Mouse (Mus musculus) forebrain, embryonic 14.5 days (tissue): ENCODE results near the gene Ssr1. TPM values are rescaled to one million over a fixed set of nuclear protein-coding genes. Genes with fewer than 3 reads are reported as not detected.

Source experiments
- ATAC-seq: fragments of 200-750 bp; cut with Nextera tagmentation; 2 replicates; pipeline ENCODE4 v1.8.0; 2017; ENCODE audit warnings: mild to moderate bottlenecking, moderate library complexity
- DNase-seq: peaks from one replicate; pipeline ENCODE4 v3.0.0-alpha.2; 2015; ENCODE audit warnings: low spot score
- H3K27ac ChIP-seq: fragments of 300-500 bp; sonication (generic); 2 replicates; pipeline ENCODE4 v1.5.1; 2014; ENCODE audit warnings: low read depth, mild to moderate bottlenecking, control low read depth, low read length, moderate library complexity
- H3K27me3 ChIP-seq: fragments of 300-500 bp; sonication (generic); replicated peaks from 2 replicates; pipeline ENCODE4 v1.6.1; 2014; ENCODE audit warnings: low read length, control low read depth, mixed read lengths; ENCODE audit not compliant: control insufficient read depth, insufficient read depth
- H3K36me3 ChIP-seq: fragments of 300-500 bp; sonication (generic); 2 replicates; pipeline ENCODE4 v1.6.1; 2014; ENCODE audit warnings: low read length, control low read depth; ENCODE audit not compliant: control insufficient read depth, insufficient read depth
- H3K4me1 ChIP-seq: fragments of 300-500 bp; sonication (generic); 2 replicates; pipeline ENCODE4 v1.6.1; 2014; ENCODE audit warnings: antibody characterized with exemption, low read length, control low read depth; ENCODE audit not compliant: control insufficient read depth, insufficient read depth
- H3K4me2 ChIP-seq: fragments of 300-500 bp; sonication (generic); 2 replicates; pipeline ENCODE4 v1.6.1; 2014; ENCODE audit warnings: mild to moderate bottlenecking, control low read depth, low read length
- H3K4me3 ChIP-seq: fragments of 300-500 bp; sonication (generic); 2 replicates; pipeline ENCODE4 v1.5.1; 2014; ENCODE audit warnings: low read depth, low read length, control low read depth
- H3K9ac ChIP-seq: fragments of 300-500 bp; sonication (generic); 2 replicates; pipeline ENCODE4 v1.6.1; 2014; ENCODE audit warnings: mild to moderate bottlenecking, low read length, control low read depth, moderate library complexity
- H3K9me3 ChIP-seq: fragments of 300-500 bp; sonication (generic); replicated peaks from 2 replicates; pipeline ENCODE4 v1.6.1; 2016; ENCODE audit warnings: low read length, control low read depth, mixed read lengths; ENCODE audit not compliant: control insufficient read depth
- WGBS: fragments of 180-500 bp; shearing (Covaris S2); extraction: QIAGEN DNeasy Blood & Tissue Kit; methylation state at CpG from one replicate; pipeline ENCODE4 v1.1.7; 2014; 5-methylcytosine and 5-hydroxymethylcytosine counted together
- polyA plus RNA-seq: library from polyadenylated mRNA; unstranded; fragments of >200 nt; fragmentation: Nextera tagmentation; extraction: Ambion mirVana; gene quantifications from 2 replicates; pipeline ENCODE4 v1.2.1, GENCODE M21; 2014

The Ssr1 gene
- polyA plus RNA-seq, 1 experiment from 2014 or later: 64.9 TPM

DNA sequence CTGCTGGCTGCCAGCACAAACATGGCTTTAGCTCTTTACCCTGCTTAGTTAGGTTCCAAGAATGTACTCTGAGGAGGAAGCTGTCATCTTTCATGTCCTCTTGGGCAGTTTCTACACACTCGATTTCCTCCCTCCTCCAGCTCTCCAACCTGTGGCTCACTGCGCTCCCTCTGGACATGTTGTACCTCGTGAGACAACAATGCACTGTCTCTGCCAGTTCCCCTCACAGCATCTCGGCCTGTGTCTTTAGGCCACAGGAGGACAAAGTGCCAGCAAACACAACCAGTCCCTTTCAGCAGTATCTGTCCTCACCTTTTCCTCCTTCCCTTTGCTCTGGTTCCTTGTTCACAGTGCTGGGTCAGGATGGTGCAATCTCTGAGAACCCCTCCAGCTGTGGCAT is 59.9 kb downstream of the Ssr1 start:
- WGBS: 80% methylated on average over 4 of the region's 4 CpGs
- no peak overlapping the region for H3K4me3 ChIP-seq
- DNase-seq: no peak
- no peak overlapping the region for H3K9ac ChIP-seq
- H3K9me3 ChIP-seq: no peaks in the 10 kb centered on the region
- H3K36me3 ChIP-seq: 0 out of 2 replicates have a peak, but pooled peaks cover 8% of the 10 kb centered on the region
- no peak for ATAC-seq
- H3K27ac ChIP-seq: no peak overlapping the region
- H3K4me2 ChIP-seq: no peak overlapping the region
- H3K27me3 ChIP-seq: no peaks in the 10 kb centered on the region
- H3K4me1 ChIP-seq: no peaks in the 10 kb centered on the region

- no peak for ATAC-seq
- no peaks in the 10 kb centered on the region for H3K27me3 ChIP-seq
- WGBS: 71% methylated on average over 27 of the region's 27 CpGs
These were observed 62.7 kb downstream of the Ssr1 start for GRCm38 (mm10) chr13:37931210-37931922.

DNA sequence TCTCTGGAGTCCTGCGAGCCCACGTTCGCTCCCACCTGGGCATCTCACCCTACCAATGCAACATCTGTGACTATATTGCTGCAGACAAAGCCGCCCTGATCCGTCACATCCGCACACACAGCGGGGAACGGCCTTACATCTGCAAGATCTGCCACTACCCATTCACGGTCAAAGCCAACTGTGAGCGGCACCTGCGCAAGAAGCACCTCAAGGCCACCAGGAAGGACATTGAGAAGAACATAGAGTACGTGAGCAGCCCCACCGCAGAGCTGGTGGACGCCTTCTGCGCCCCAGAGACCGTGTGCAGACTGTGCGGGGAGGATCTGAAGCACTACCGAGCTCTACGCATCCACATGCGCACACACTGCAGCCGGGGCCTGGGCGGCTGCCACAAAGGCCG is 63.4 kb downstream of the Ssr1 start:
- Histone ChIP-seq H3K36me3 (0 out of 2 replicates have a peak, but pooled peaks cover 8% of the 10 kb centered on the region), H3K27me3 (no peaks in the 10 kb centered on the region), H3K9ac (no peak overlapping the region), H3K4me1 (no peaks in the 10 kb centered on the region), H3K27ac (no peak overlapping the region), H3K9me3 (no peaks in the 10 kb centered on the region), H3K4me2 (no peak overlapping the region), H3K4me3 (no peak overlapping the region)
- DNase-seq: no peak
- 93% methylated on average over 23 of the region's 23 CpGs for WGBS
- no peak for ATAC-seq

More at GRCm38 (mm10) chr13:37931210-37931922, 62.7 kb downstream of the Ssr1 start:
- Histone ChIP-seq H3K4me3 (no peak overlapping the region), H3K9me3 (no peaks in the 10 kb centered on the region), H3K27ac (no peak overlapping the region), H3K9ac (no peak overlapping the region), H3K4me2 (no peak overlapping the region), H3K36me3 (0 out of 2 replicates have a peak, but pooled peaks cover 8% of the 10 kb centered on the region), H3K4me1 (no peaks in the 10 kb centered on the region)
- no peak for DNase-seq

DNA sequence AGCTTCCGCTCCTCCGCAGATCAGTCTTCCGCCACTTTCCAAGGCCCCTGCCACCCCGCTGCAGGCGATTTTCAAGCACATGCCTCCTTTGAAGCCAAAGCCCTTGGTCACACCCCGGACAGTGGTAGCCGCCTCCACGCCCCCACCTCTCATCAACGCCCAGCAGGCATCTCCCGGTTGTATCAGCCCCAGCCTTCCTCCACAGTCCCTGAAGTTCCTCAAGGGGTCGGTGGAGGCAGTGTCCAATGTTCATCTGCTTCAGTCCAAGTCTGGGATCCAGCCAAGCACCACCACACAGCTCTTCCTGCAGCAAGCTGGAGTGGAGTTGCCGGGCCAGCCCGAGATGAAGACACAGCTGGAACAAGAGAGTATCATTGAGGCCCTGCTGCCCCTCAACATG is 63.9 kb downstream of the Ssr1 start:
- no peak for DNase-seq
- Histone ChIP-seq H3K9me3 (no peaks in the 10 kb centered on the region), H3K4me2 (no peak overlapping the region), H3K9ac (no peak overlapping the region), H3K27me3 (no peaks in the 10 kb centered on the region), H3K4me1 (no peaks in the 10 kb centered on the region), H3K4me3 (no peak overlapping the region), H3K36me3 (0 out of 2 replicates have a peak, but pooled peaks cover 8% of the 10 kb centered on the region), H3K27ac (no peak overlapping the region)
- 90% methylated on average over 13 of the region's 13 CpGs for WGBS
- ATAC-seq: no peak

DNA sequence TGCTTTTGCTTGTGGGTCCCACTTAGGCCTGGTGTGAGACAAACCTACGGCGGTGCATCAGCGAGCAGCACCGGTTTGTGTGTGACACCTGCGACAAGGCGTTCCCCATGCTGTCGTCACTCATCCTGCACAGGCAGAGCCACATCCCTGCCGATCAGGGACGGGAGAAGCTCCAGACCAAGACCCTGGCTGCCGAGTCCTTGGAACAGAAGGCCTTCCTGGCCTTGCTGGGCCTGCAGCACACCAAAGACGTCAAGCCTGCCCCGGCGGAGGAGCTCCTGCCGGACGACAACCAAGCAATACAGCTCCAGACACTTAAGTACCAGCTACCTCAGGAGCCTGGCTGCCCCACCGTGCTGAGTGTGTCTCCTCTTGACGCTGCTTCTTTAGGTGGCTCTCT is 64.5 kb downstream of the Ssr1 start:
- no peaks in the 10 kb centered on the region for H3K9me3 ChIP-seq
- no peak overlapping the region for H3K4me2 ChIP-seq
- H3K4me3 ChIP-seq: no peak overlapping the region
- DNase-seq (no peak), ATAC-seq (no peak)
- H3K27me3 ChIP-seq: no peaks in the 10 kb centered on the region
- no peak overlapping the region for H3K9ac ChIP-seq
- 0 out of 2 replicates have a peak, but pooled peaks cover 8% of the 10 kb centered on the region for H3K36me3 ChIP-seq
- H3K4me1 ChIP-seq: no peaks in the 10 kb centered on the region
- H3K27ac ChIP-seq: no peak overlapping the region
- WGBS: 93% methylated on average over 17 of the region's 17 CpGs

- no peaks in the 10 kb centered on the region for H3K9me3 ChIP-seq
- no peaks in the 10 kb centered on the region for H3K4me1 ChIP-seq
- no peak for ATAC-seq
- no peak overlapping the region for H3K9ac ChIP-seq
- DNase-seq: no peak
- 0 out of 2 replicates have a peak, but pooled peaks cover 8% of the 10 kb centered on the region for H3K36me3 ChIP-seq
- H3K27ac ChIP-seq: no peak overlapping the region
- H3K27me3 ChIP-seq: no peaks in the 10 kb centered on the region
- 93% methylated on average over 3 of the region's 3 CpGs for WGBS
- no peak overlapping the region for H3K4me3 ChIP-seq
- H3K4me2 ChIP-seq: no peak overlapping the region
These were observed 67.6 kb downstream of the Ssr1 start for GRCm38 (mm10) chr13:37926394-37926793.

DNA sequence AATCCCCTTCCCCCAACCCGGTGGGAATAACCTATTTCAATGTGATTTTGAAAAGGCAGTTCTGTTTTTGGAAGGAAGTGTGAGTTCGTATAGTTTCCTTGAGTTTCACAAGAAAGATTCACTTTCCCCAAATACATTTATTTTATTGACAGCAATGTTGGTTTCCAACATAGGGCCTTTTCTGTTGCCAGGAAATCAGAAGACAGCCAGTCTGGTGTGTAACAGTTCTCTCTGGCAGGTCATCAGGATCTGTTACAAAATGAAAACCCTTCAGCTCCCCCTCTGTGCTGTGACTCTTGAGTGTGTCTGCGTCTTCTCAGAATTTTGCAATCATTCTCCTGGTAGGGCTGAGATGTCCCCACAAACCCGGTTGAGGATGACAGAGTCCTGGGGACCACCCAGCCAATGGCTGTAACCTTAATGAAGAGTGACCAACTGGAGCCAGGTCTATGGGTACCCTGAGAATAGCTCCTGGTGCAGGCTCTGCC is 69.5 kb downstream of the Ssr1 start:
- Histone ChIP-seq H3K27ac (no peak overlapping the region), H3K4me1 (no peaks in the 10 kb centered on the region), H3K27me3 (no peaks in the 10 kb centered on the region), H3K36me3 (no peaks in the 10 kb centered on the region), H3K4me3 (no peak overlapping the region), H3K9ac (no peak overlapping the region), H3K9me3 (no peaks in the 10 kb centered on the region), H3K4me2 (no peak overlapping the region)
- 76% methylated on average over 4 of the region's 4 CpGs for WGBS
- DNase-seq: peak; percentile 4
- no peak for ATAC-seq

DNA sequence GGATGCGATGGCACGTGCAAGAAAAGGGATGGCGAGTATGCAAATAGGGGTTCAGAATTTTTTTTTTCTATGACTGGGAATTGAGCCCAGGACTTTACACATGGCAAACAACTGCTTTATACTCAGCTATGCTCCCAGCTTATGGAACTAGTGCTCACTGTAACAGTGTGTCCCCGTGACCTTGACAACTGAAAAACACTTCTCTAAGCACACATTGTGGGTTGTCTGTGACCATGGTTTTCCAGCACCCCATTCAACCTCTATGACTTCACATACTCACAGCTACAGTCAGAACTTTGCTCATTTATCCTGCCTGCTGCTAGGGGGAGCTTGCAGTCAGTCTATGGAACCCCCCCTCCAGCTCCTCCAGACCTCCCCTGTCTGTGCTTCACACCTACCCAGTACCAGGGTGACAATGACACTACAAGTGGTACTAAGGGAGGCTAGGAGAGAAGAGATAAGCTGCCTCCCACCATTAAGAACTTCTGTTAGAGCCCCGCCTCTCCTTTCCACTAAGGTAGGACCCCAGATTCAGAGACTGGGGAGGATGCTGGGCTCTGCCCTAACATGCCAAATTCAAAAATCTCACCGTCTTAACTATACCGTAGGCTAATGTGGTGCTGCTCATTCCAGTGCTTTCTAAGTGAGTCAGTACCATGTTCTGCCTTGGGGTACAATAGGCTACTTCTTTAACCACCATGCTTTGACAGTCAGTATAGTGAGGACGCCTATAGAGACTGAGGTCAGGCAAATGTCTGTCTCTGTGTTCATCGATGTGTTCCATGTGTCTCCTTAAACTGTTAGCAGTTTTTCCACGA is 70.2 kb downstream of the Ssr1 start:
- DNase-seq (peak; percentile 15), ATAC-seq (no peak)
- 83% methylated on average over 10 of the region's 10 CpGs for WGBS
- Histone ChIP-seq H3K9me3 (no peaks in the 10 kb centered on the region), H3K27me3 (no peaks in the 10 kb centered on the region), H3K27ac (no peak overlapping the region), H3K36me3 (no peaks in the 10 kb centered on the region), H3K4me1 (no peaks in the 10 kb centered on the region), H3K4me3 (no peak overlapping the region), H3K4me2 (no peak overlapping the region), H3K9ac (no peak overlapping the region)

DNA sequence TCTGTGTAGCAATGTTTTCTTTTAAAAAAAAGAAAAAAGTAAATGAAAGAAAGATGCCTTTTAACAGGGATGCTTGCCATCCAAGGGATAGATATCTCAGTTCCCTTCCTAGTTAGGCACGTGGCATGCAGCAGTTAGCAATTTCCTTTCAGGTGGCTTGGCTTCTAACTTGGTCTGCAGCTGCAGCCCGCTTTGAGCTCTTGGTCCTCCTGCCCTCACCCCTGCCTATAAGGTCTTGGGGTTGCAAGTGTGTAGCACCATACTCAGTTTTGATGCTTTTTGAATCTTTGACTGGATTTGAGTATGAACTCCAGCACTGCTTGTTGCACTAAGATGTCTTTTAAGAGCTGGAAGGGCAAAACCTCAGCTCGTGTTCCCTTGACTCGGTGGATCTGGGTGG is 70.9 kb downstream of the Ssr1 start:
- Histone ChIP-seq H3K4me1 (no peaks in the 10 kb centered on the region), H3K9me3 (no peaks in the 10 kb centered on the region), H3K4me2 (no peak overlapping the region), H3K4me3 (no peak overlapping the region), H3K36me3 (no peaks in the 10 kb centered on the region), H3K27ac (no peak overlapping the region), H3K27me3 (no peaks in the 10 kb centered on the region), H3K9ac (no peak overlapping the region)
- WGBS: 90% methylated on average over 4 of the region's 4 CpGs
- DNase-seq: no peak
- ATAC-seq: no peak
